Mouse (Mus musculus): ENCODE data around the gene Slc10a4. TPM values are rescaled to one million over a fixed set of nuclear protein-coding genes. Genes with fewer than 3 reads are reported as not detected.
A peak's percentile ranks its signal among the peaks of the same experiment; 100 is the strongest.

The Slc10a4 gene
- total RNA-seq (2014; rRNA removed) = 6.5 and 14.2 TPM in 2 replicates
- polyA plus RNA-seq (2015; fragmentation: Nextera tagmentation; extraction: Ambion mirVana) = 21.3 and 27.0 TPM in 2 replicates

DNA sequence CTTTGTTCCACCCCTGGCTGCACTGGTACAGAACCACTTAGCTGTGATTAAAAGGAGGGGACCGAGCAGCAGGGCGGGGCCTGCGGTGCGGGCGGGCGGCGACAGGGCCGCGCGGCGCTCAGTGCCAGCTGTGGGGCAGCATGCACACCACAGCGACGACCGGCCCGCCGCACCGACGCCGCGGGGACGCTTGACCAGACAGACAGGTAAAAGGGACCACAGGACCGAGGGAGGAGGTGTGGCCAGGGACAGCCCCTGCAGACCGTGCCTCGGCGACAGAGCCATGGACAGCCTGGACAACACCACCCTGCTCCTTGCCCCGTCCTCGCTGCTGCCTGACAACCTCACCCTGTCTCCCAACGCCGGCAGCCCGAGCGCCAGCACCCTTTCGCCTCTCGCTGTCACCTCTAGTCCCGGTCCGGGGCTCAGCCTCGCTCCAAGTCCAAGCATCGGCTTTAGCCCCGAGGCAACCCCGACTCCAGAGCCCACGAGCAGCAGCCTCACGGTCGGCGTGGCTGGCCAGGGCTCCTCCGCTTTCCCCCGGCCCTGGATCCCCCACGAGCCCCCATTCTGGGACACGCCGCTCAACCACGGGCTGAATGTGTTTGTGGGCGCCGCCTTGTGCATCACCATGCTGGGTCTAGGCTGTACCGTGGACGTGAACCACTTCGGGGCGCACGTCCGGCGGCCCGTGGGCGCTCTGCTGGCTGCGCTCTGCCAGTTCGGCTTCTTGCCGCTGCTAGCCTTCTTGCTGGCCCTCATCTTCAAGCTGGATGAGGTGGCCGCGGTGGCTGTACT, at the start of gene Slc10a4:
Gene Slc10a4, plus strand, starts transcription at position 100 of the 798 bp plus-strand sequence.
- Histone ChIP-seq H3K4me1 (ENCODE audit: insufficient read depth) (no peaks in the 10 kb centered on the region), H3K4me3 (ENCODE audit: low read depth, low read length) (peak within 1 kb of the TSS; percentile 42), H3K27ac (ENCODE audit: low read depth, low read length) (no peak within 1 kb of the TSS), H3K36me3 (ENCODE audit: insufficient read depth) (no peaks in the 10 kb centered on the region), H3K9me3 (ENCODE audit: low read length) (no peaks in the 10 kb centered on the region), H3K9ac (peak within 1 kb of the TSS; percentile 55), H3K4me2 (ENCODE audit: low read depth) (peak within 1 kb of the TSS; percentile 66), H3K27me3 (ENCODE audit: insufficient read depth, low read length) (0 out of 2 replicates have a peak, but pooled peaks cover 3% of the 10 kb centered on the region)
- TF ChIP-seq CTCF (IDR thresholded peaks at IDR 0.05; ENCODE audit: low read depth) = peak; percentile 16; the same call in 1 of the 2 replicates
- ATAC-seq = peak; percentile 89
- peak; percentile 24 for DNase-seq
- 6% methylated on average over 56 of the region's 65 CpGs for WGBS

DNA sequence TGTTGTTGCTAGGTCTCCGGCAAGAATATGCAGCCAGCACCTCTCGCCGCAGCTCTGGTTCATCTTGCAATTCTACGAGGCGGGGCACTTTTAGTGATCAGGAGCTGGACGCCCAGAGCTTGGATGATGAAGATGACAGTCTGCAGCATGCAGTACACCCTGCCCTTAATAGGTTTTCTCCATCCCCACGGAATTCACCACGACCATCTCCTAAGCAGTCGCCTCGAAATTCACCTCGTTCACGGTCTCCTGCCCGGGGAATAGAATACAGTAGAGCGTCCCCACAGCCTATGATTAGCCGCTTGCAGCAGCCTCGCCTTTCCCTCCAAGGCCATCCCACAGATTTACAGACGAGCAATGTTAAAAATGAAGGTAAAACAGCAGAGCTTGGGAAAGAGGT, 49.4 kb upstream of the Slc10a4 start:
- DNase-seq (no peak), ATAC-seq (no peak)
- peaks cover 6% of the 10 kb centered on the region for H3K36me3 ChIP-seq (ENCODE audit: insufficient read depth)
- no peaks in the 10 kb centered on the region for H3K9me3 ChIP-seq (ENCODE audit: low read length)
- WGBS = 91% methylated on average over 17 of the region's 17 CpGs
- H3K4me2 ChIP-seq (ENCODE audit: low read depth) = no peak overlapping the region
- no peaks in the 10 kb centered on the region for H3K27me3 ChIP-seq (ENCODE audit: insufficient read depth, low read length)
- no peaks in the 10 kb centered on the region for H3K4me1 ChIP-seq (ENCODE audit: insufficient read depth)
- H3K27ac ChIP-seq (ENCODE audit: low read depth, low read length) = no peak overlapping the region
- no peak overlapping the region for H3K4me3 ChIP-seq (ENCODE audit: low read depth, low read length)
- no peak for TF ChIP-seq CTCF (IDR thresholded peaks at IDR 0.05; ENCODE audit: low read depth)
- no peak overlapping the region for H3K9ac ChIP-seq

DNA sequence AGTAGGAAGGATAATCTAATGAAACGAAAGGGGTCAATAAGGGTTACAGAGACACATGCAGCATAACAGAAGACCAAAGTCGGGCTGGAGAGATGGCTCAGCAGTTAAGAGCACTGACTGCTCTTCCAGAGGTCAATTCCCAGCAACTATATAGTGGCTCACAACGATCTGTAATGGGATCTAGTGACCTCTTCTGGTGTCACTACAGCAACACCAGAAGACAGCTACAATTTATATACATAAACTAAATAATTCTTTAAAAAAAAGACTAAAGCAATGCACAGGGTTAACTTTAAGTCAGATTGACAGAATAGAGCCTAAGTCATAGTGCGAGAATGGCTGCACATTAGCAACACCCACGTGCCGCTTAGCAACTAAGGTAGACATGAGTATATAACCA, 46.6 kb upstream of the Slc10a4 start:
- DNase-seq = no peak
- H3K4me2 ChIP-seq (ENCODE audit: low read depth) = no peak overlapping the region
- no peak for ATAC-seq
- WGBS = 86% methylated on average over 6 of the region's 6 CpGs
- H3K27me3 ChIP-seq (ENCODE audit: insufficient read depth, low read length) = no peaks in the 10 kb centered on the region
- H3K4me3 ChIP-seq (ENCODE audit: low read depth, low read length) = no peak overlapping the region
- H3K36me3 ChIP-seq (ENCODE audit: insufficient read depth) = peaks cover 6% of the 10 kb centered on the region
- no peak for TF ChIP-seq CTCF (IDR thresholded peaks at IDR 0.05; ENCODE audit: low read depth)
- no peaks in the 10 kb centered on the region for H3K9me3 ChIP-seq (ENCODE audit: low read length)
- no peaks in the 10 kb centered on the region for H3K4me1 ChIP-seq (ENCODE audit: insufficient read depth)
- H3K27ac ChIP-seq (ENCODE audit: low read depth, low read length) = no peak overlapping the region
- no peak overlapping the region for H3K9ac ChIP-seq

DNA sequence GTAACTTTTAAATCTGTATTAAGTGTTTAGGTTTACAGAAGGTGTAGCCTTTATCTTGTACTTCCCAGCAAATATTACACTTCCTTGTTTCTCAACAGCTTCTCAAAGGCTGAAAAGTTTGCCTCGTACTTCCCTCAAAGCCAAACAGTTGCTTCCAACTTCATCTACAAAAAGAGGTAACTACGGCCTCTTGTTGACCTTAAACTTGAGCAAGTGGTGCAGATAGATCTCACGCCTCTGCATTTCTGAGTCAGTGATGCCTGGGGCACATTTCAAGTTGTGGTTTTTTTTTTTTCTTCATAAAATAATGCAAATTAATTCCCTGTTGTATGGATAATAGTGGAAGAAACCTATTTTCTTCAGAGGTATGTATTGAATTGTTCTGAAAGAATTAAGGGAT, 41.0 kb upstream of the Slc10a4 start:
- 93% methylated on average over 3 of the region's 3 CpGs for WGBS
- H3K36me3 ChIP-seq (ENCODE audit: insufficient read depth) = peaks cover 18% of the 10 kb centered on the region
- no peak overlapping the region for H3K27ac ChIP-seq (ENCODE audit: low read depth, low read length)
- no peak overlapping the region for H3K4me3 ChIP-seq (ENCODE audit: low read depth, low read length)
- no peaks in the 10 kb centered on the region for H3K27me3 ChIP-seq (ENCODE audit: insufficient read depth, low read length)
- ATAC-seq (no peak), DNase-seq (no peak)
- no peak for TF ChIP-seq CTCF (IDR thresholded peaks at IDR 0.05; ENCODE audit: low read depth)
- no peaks in the 10 kb centered on the region for H3K9me3 ChIP-seq (ENCODE audit: low read length)
- H3K4me2 ChIP-seq (ENCODE audit: low read depth) = no peak overlapping the region
- no peaks in the 10 kb centered on the region for H3K4me1 ChIP-seq (ENCODE audit: insufficient read depth)
- H3K9ac ChIP-seq = no peak overlapping the region

DNA sequence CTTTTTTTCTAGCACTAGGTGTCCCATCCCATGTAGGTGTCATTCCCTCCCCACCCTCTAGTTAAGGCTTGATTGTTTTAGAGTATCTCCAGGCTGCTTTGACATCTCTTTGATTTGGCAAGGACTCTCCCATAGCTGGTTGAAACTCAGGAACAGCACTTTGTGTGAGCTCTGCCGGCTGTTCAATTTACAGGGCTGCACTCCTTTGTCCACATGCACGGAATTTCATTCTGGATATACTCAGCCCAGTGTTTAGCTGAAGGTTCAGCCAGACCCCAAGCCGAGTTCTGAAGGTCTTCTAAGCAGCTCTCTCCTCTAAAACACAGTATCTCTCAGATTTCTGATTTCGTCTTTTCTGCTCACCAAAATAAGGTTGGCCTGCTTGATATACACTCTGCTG, 34.2 kb upstream of the Slc10a4 start:
- no peak overlapping the region for H3K27ac ChIP-seq (ENCODE audit: low read depth, low read length)
- no peak for TF ChIP-seq CTCF (IDR thresholded peaks at IDR 0.05; ENCODE audit: low read depth)
- ATAC-seq (no peak), DNase-seq (no peak)
- H3K36me3 ChIP-seq (ENCODE audit: insufficient read depth) = peaks cover 43% of the 10 kb centered on the region
- no peaks in the 10 kb centered on the region for H3K4me1 ChIP-seq (ENCODE audit: insufficient read depth)
- WGBS = 43% methylated on average over 4 of the region's 4 CpGs
- no peak overlapping the region for H3K4me3 ChIP-seq (ENCODE audit: low read depth, low read length)
- no peaks in the 10 kb centered on the region for H3K27me3 ChIP-seq (ENCODE audit: insufficient read depth, low read length)
- H3K4me2 ChIP-seq (ENCODE audit: low read depth) = no peak overlapping the region
- no peaks in the 10 kb centered on the region for H3K9me3 ChIP-seq (ENCODE audit: low read length)
- no peak overlapping the region for H3K9ac ChIP-seq

DNA sequence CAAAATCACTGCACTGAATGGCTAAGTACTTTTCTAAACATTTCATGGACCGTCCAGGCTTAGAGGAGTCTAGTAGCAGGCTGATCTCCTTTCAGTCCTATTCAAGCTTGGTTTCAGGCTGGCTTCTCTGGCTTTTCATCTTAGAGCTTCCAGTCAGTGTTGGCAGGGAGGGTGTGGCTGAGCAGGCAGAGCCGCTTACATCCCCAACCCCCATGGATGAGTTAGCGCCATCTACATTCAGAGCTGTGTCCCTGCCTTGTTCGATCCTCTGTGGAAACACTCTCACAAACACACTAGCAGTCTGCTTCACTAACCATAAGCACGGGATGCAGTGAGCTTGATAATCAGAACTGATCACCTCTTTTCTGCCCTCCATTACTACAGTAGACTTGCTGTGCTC, 33.7 kb upstream of the Slc10a4 start:
- H3K27ac ChIP-seq (ENCODE audit: low read depth, low read length) = no peak overlapping the region
- no peak overlapping the region for H3K9ac ChIP-seq
- H3K36me3 ChIP-seq (ENCODE audit: insufficient read depth) = peaks cover 43% of the 10 kb centered on the region
- H3K9me3 ChIP-seq (ENCODE audit: low read length) = no peaks in the 10 kb centered on the region
- no peaks in the 10 kb centered on the region for H3K4me1 ChIP-seq (ENCODE audit: insufficient read depth)
- no peak overlapping the region for H3K4me2 ChIP-seq (ENCODE audit: low read depth)
- 42% methylated on average over 5 of the region's 5 CpGs for WGBS
- DNase-seq = no peak
- H3K27me3 ChIP-seq (ENCODE audit: insufficient read depth, low read length) = no peaks in the 10 kb centered on the region
- H3K4me3 ChIP-seq (ENCODE audit: low read depth, low read length) = no peak overlapping the region
- 0 out of 2 replicates have a peak, but pooled peaks have one; percentile 29 for TF ChIP-seq CTCF (IDR thresholded peaks at IDR 0.05; ENCODE audit: low read depth)
- peak; percentile 50 for ATAC-seq

DNA sequence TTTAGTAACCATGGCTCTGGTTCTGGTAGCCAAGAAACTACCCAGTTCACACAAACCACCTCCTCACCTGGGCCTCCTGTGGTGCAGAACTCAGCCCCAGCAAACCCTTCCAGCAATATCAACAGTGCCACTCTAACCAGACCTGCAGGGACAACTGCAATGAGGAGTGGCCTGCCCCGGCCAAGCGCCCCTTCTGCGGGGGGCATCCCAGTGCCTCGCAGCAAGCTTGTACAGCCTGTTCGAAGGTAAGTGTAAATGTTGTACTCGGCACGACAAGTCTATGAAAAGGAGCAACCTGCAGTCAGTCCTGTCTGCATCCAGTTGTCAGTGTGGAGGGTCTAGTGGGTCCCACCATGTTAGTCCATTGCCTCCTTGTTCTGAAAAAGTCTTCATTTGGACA, 32.1 kb upstream of the Slc10a4 start, which contains the start of gene Gm10135:
Gene Gm10135, minus strand, starts transcription at position 101 of the 400 bp plus-strand sequence.
- TF ChIP-seq CTCF (IDR thresholded peaks at IDR 0.05; ENCODE audit: low read depth) = no peak
- Histone ChIP-seq H3K9ac (no peak within 1 kb of the TSS), H3K27ac (ENCODE audit: low read depth, low read length) (no peak within 1 kb of the TSS), H3K4me1 (ENCODE audit: insufficient read depth) (no peaks in the 10 kb centered on the region), H3K27me3 (ENCODE audit: insufficient read depth, low read length) (no peaks in the 10 kb centered on the region), H3K36me3 (ENCODE audit: insufficient read depth) (peaks cover 35% of the 10 kb centered on the region), H3K4me2 (ENCODE audit: low read depth) (no peak within 1 kb of the TSS), H3K4me3 (ENCODE audit: low read depth, low read length) (no peak within 1 kb of the TSS), H3K9me3 (ENCODE audit: low read length) (no peaks in the 10 kb centered on the region)
- ATAC-seq (no peak), DNase-seq (no peak)
- WGBS = 95% methylated on average over 7 of the region's 7 CpGs

All from forebrain, postnatal 0 days (tissue).